Mouse (Mus musculus): ENCODE results near the gene Unc93b1. TPM values are rescaled to one million over a fixed set of nuclear protein-coding genes. Genes with fewer than 3 reads are reported as not detected.

The Unc93b1 gene
- polyA plus RNA-seq, 1 experiment from 2014 or later, result 12.4 TPM

DNA sequence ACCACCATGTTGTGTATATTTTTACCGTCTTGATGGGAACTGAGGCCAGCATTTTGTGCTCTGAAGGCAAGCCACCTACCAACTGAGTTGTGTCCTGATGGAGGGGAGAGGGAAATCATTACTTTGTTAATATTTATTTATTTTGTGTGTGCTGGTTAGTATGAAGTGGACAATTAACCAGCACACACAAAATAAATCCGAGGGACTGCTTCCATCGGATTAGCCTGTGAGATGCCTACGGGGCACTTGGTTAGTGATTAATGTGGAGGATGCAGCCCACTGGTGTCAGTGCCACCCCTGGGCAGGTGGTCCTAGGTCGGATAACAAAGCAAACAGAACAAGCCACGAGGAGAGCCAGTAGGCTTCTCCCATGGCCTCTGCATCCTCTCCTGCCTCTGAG lies 59.9 kb downstream of the Unc93b1 start:
- no peak for ATAC-seq
- no peak overlapping the region for H3K4me3 ChIP-seq (ENCODE audit: low read length)
- H3K9me3 ChIP-seq (ENCODE audit: control insufficient read depth, low read length), result no peaks in the 10 kb centered on the region
- no peak overlapping the region for H3K27ac ChIP-seq (ENCODE audit: low read depth, low read length)
- H3K4me1 ChIP-seq (ENCODE audit: control insufficient read depth, insufficient read depth, low read depth, low read length), result no peaks in the 10 kb centered on the region
- WGBS, result 72% methylated on average over 6 of the region's 6 CpGs
- no peak overlapping the region for H3K4me2 ChIP-seq (ENCODE audit: low read length)
- no peaks in the 10 kb centered on the region for H3K27me3 ChIP-seq (replicated peaks; ENCODE audit: control insufficient read depth, insufficient read depth, low read length)
- no peaks in the 10 kb centered on the region for H3K36me3 ChIP-seq (ENCODE audit: control insufficient read depth, insufficient read depth, low read length)
- H3K9ac ChIP-seq (ENCODE audit: low read depth, low read length), result no peak overlapping the region

DNA sequence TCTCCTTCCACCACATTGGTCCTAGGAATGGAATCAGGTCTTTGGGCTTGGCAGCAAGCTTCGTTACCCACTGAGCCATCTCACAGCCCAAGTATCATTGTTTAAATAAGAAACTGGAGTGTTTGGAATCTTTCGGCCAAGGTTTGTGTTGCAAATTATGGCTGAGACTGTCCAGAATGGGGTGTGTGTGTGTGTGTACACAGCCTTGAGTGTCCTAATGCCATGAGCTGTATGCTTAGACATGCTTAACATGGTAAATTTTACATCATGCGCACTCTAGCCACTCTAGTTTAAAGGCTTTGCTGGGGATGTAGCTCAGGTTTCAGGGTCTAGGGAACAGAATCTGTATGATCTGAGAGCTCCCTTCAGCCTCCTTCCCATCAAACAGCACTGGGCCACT lies 60.5 kb downstream of the Unc93b1 start:
- H3K4me2 ChIP-seq (ENCODE audit: low read length), result no peak overlapping the region
- H3K27me3 ChIP-seq (replicated peaks; ENCODE audit: control insufficient read depth, insufficient read depth, low read length), result no peaks in the 10 kb centered on the region
- WGBS, result 83% methylated on average over 3 of the region's 3 CpGs
- no peak overlapping the region for H3K27ac ChIP-seq (ENCODE audit: low read depth, low read length)
- H3K4me1 ChIP-seq (ENCODE audit: control insufficient read depth, insufficient read depth, low read depth, low read length), result no peaks in the 10 kb centered on the region
- H3K36me3 ChIP-seq (ENCODE audit: control insufficient read depth, insufficient read depth, low read length), result no peaks in the 10 kb centered on the region
- no peak for ATAC-seq
- no peak overlapping the region for H3K9ac ChIP-seq (ENCODE audit: low read depth, low read length)
- H3K9me3 ChIP-seq (ENCODE audit: control insufficient read depth, low read length), result no peaks in the 10 kb centered on the region
- no peak overlapping the region for H3K4me3 ChIP-seq (ENCODE audit: low read length)

DNA sequence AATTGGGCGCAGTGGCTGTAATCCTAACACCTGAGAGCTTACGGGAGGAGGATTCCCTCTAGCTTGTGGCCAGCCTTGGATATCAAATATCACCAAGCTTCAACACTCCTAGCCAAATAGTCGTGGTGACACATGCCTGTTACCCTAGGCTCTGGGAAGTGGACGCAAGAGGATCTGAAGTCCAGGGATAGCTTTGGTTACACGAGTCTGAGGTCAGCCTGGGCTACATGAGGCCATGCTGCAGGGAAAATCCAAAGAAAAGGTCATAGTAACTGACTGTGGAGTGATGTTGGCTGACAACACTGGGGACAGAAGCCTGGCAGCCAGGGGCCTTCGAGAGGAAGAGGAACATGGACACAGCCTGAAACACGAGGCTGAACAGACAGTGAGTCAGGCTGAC lies 61.1 kb downstream of the Unc93b1 start:
- H3K4me2 ChIP-seq (ENCODE audit: low read length), result no peak overlapping the region
- H3K4me3 ChIP-seq (ENCODE audit: low read length), result no peak overlapping the region
- H3K9ac ChIP-seq (ENCODE audit: low read depth, low read length), result no peak overlapping the region
- H3K9me3 ChIP-seq (ENCODE audit: control insufficient read depth, low read length), result no peaks in the 10 kb centered on the region
- no peak overlapping the region for H3K27ac ChIP-seq (ENCODE audit: low read depth, low read length)
- ATAC-seq, result no peak
- H3K36me3 ChIP-seq (ENCODE audit: control insufficient read depth, insufficient read depth, low read length), result no peaks in the 10 kb centered on the region
- H3K27me3 ChIP-seq (replicated peaks; ENCODE audit: control insufficient read depth, insufficient read depth, low read length), result no peaks in the 10 kb centered on the region
- H3K4me1 ChIP-seq (ENCODE audit: control insufficient read depth, insufficient read depth, low read depth, low read length), result peaks cover 3% of the 10 kb centered on the region
- 71% methylated on average over 7 of the region's 7 CpGs for WGBS

DNA sequence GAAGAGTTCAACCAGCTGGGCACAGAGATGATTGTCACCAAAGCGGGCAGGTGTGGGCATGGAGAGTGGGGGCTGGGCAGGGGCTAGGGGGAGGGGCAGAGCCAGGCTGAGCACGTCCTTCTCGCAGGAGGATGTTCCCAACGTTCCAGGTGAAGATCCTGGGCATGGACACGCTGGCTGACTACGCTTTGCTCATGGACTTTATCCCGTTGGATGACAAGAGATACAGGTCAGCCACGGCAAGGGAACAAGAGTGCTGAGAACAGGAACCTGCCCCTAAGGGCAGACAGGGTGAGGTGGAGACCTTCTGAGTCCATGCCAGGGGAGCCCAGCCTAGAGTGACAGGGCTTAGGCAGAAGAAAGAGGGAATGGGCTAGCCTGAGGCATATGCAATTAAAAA lies 61.8 kb downstream of the Unc93b1 start:
- Histone ChIP-seq H3K36me3 (ENCODE audit: control insufficient read depth, insufficient read depth, low read length) (no peaks in the 10 kb centered on the region), H3K27ac (ENCODE audit: low read depth, low read length) (no peak overlapping the region), H3K9ac (ENCODE audit: low read depth, low read length) (no peak overlapping the region), H3K9me3 (ENCODE audit: control insufficient read depth, low read length) (no peaks in the 10 kb centered on the region), H3K4me3 (ENCODE audit: low read length) (no peak overlapping the region), H3K4me1 (ENCODE audit: control insufficient read depth, insufficient read depth, low read depth, low read length) (peaks cover 9% of the 10 kb centered on the region), H3K4me2 (ENCODE audit: low read length) (no peak overlapping the region), H3K27me3 (replicated peaks; ENCODE audit: control insufficient read depth, insufficient read depth, low read length) (no peaks in the 10 kb centered on the region)
- no peak for ATAC-seq
- 85% methylated on average over 8 of the region's 8 CpGs for WGBS

DNA sequence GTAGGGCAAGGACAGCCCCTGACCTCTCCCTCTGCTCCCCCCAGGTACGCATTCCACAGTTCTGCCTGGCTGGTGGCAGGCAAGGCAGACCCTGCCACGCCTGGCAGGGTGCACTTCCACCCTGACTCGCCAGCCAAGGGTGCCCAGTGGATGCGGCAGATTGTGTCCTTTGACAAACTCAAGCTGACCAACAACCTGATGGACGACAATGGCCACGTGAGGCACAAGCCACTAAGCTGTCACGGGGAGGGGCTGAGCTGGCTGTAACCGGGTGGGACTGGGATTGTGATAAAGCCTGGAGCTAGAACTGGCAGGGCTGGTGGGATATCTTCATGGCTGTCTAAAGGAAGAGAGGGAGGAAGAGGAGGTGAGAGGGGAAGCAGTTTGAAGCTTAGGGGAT lies 62.2 kb downstream of the Unc93b1 start:
- H3K36me3 ChIP-seq (ENCODE audit: control insufficient read depth, insufficient read depth, low read length), result no peaks in the 10 kb centered on the region
- H3K4me1 ChIP-seq (ENCODE audit: control insufficient read depth, insufficient read depth, low read depth, low read length), result peaks cover 9% of the 10 kb centered on the region
- ATAC-seq, result no peak
- no peak overlapping the region for H3K4me2 ChIP-seq (ENCODE audit: low read length)
- no peaks in the 10 kb centered on the region for H3K9me3 ChIP-seq (ENCODE audit: control insufficient read depth, low read length)
- H3K27ac ChIP-seq (ENCODE audit: low read depth, low read length), result no peak overlapping the region
- H3K4me3 ChIP-seq (ENCODE audit: low read length), result no peak overlapping the region
- WGBS, result 64% methylated on average over 8 of the region's 8 CpGs
- H3K27me3 ChIP-seq (replicated peaks; ENCODE audit: control insufficient read depth, insufficient read depth, low read length), result no peaks in the 10 kb centered on the region
- no peak overlapping the region for H3K9ac ChIP-seq (ENCODE audit: low read depth, low read length)

DNA sequence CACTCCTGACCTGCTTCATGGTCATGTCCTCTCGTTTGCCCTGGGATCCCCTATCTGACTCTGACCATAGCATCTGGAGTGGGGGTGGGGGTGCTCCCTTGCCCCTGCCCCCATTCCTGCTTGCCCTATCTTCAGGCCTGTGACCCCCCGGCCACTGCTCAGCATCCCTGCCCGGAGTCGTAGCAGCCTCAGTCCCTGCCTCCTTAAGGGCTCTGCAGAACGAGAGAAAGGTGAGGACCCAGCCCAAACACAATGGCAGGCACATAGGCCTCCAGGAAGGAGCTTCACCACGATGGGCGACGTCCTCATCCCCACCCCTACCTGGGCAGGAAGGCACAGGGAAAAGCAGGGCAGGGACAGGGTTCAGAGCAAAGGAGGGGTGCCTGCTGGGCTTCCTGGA lies 63.3 kb downstream of the Unc93b1 start:
- no peak overlapping the region for H3K4me3 ChIP-seq (ENCODE audit: low read length)
- H3K27ac ChIP-seq (ENCODE audit: low read depth, low read length), result no peak overlapping the region
- no peak overlapping the region for H3K9ac ChIP-seq (ENCODE audit: low read depth, low read length)
- no peak overlapping the region for H3K4me2 ChIP-seq (ENCODE audit: low read length)
- H3K9me3 ChIP-seq (ENCODE audit: control insufficient read depth, low read length), result no peaks in the 10 kb centered on the region
- peaks cover 9% of the 10 kb centered on the region for H3K4me1 ChIP-seq (ENCODE audit: control insufficient read depth, insufficient read depth, low read depth, low read length)
- no peak for ATAC-seq
- H3K27me3 ChIP-seq (replicated peaks; ENCODE audit: control insufficient read depth, insufficient read depth, low read length), result no peaks in the 10 kb centered on the region
- 79% methylated on average over 8 of the region's 8 CpGs for WGBS
- H3K36me3 ChIP-seq (ENCODE audit: control insufficient read depth, insufficient read depth, low read length), result no peaks in the 10 kb centered on the region

Other genes with a start within 250 kb of the Unc93b1 start
- 1.3 and 1.5 TPM in 2 replicates for gene Lrp5, start 248.6 kb upstream of the Unc93b1 start, polyA plus RNA-seq (2015; fragmentation: Nextera tagmentation; extraction: Ambion mirVana)
- gene 1810055G02Rik, start 226.9 kb upstream of the Unc93b1 start, polyA plus RNA-seq (2015; fragmentation: Nextera tagmentation; extraction: Ambion mirVana), result 42.1 and 44.8 TPM in 2 replicates
- 32.4 and 41.3 TPM in 2 replicates for gene Kmt5b, start 167.8 kb upstream of the Unc93b1 start, polyA plus RNA-seq (2015; fragmentation: Nextera tagmentation; extraction: Ambion mirVana)
- 56.1 and 56.3 TPM in 2 replicates for gene Chka, start 83.4 kb upstream of the Unc93b1 start, polyA plus RNA-seq (2015; fragmentation: Nextera tagmentation; extraction: Ambion mirVana)
- gene Tcirg1, start 28.1 kb upstream of the Unc93b1 start, polyA plus RNA-seq (2015; fragmentation: Nextera tagmentation; extraction: Ambion mirVana), result 18.9 and 21.2 TPM in 2 replicates
- gene Ndufs8, start 22.4 kb upstream of the Unc93b1 start, polyA plus RNA-seq (2015; fragmentation: Nextera tagmentation; extraction: Ambion mirVana), result 307 and 320 TPM in 2 replicates
- gene Aldh3b1, start 5.4 kb upstream of the Unc93b1 start, polyA plus RNA-seq (2015; fragmentation: Nextera tagmentation; extraction: Ambion mirVana), result 2.2 and 3.1 TPM in 2 replicates
- not detected in 2 replicates for gene Aldh3b3, start 23.5 kb downstream of the Unc93b1 start, polyA plus RNA-seq (2015; fragmentation: Nextera tagmentation; extraction: Ambion mirVana)
- gene Aldh3b2, start 37.1 kb downstream of the Unc93b1 start, polyA plus RNA-seq (2015; fragmentation: Nextera tagmentation; extraction: Ambion mirVana), result 0.44 and 0.66 TPM in 2 replicates
- gene Acy3, start 51.4 kb downstream of the Unc93b1 start, polyA plus RNA-seq (2015; fragmentation: Nextera tagmentation; extraction: Ambion mirVana), result 2.9 and 3.1 TPM in 2 replicates
- gene Tbx10, start 57.6 kb downstream of the Unc93b1 start, polyA plus RNA-seq (2015; fragmentation: Nextera tagmentation; extraction: Ambion mirVana), result 0.67 and 0.89 TPM in 2 replicates
- gene Nudt8, start 65.4 kb downstream of the Unc93b1 start, polyA plus RNA-seq (2015; fragmentation: Nextera tagmentation; extraction: Ambion mirVana), result 22.6 and 25.5 TPM in 2 replicates
- 3.5 and 4.3 TPM in 2 replicates for gene Gm49405, start 65.4 kb downstream of the Unc93b1 start, polyA plus RNA-seq (2015; fragmentation: Nextera tagmentation; extraction: Ambion mirVana)
- 4.9 and 6.6 TPM in 2 replicates for gene Doc2g, start 68.1 kb downstream of the Unc93b1 start, polyA plus RNA-seq (2015; fragmentation: Nextera tagmentation; extraction: Ambion mirVana)
- 265 and 277 TPM in 2 replicates for gene Ndufv1, start 77.6 kb downstream of the Unc93b1 start, polyA plus RNA-seq (2015; fragmentation: Nextera tagmentation; extraction: Ambion mirVana)
- 569 and 604 TPM in 2 replicates for gene Gstp1, start 102.8 kb downstream of the Unc93b1 start, polyA plus RNA-seq (2015; fragmentation: Nextera tagmentation; extraction: Ambion mirVana)
- gene Gstp2, start 110.8 kb downstream of the Unc93b1 start, polyA plus RNA-seq (2015; fragmentation: Nextera tagmentation; extraction: Ambion mirVana), result 2.5 and 2.6 TPM in 2 replicates
- gene Gstp3, start 124.4 kb downstream of the Unc93b1 start, polyA plus RNA-seq (2015; fragmentation: Nextera tagmentation; extraction: Ambion mirVana), result 0.26 TPM in 1 of 2 replicates, not detected in the other
- not detected in 2 replicates for gene Cabp2, start 146.4 kb downstream of the Unc93b1 start, polyA plus RNA-seq (2015; fragmentation: Nextera tagmentation; extraction: Ambion mirVana)
- 85.4 and 86.4 TPM in 2 replicates for gene Cdk2ap2, start 162.0 kb downstream of the Unc93b1 start, polyA plus RNA-seq (2015; fragmentation: Nextera tagmentation; extraction: Ambion mirVana)
- 87.3 and 91.9 TPM in 2 replicates for gene Pitpnm1, start 164.8 kb downstream of the Unc93b1 start, polyA plus RNA-seq (2015; fragmentation: Nextera tagmentation; extraction: Ambion mirVana)
- gene Aip, start 190.7 kb downstream of the Unc93b1 start, polyA plus RNA-seq (2015; fragmentation: Nextera tagmentation; extraction: Ambion mirVana), result 109 and 113 TPM in 2 replicates
- not detected in 2 replicates for gene Gpr152, start 204.6 kb downstream of the Unc93b1 start, polyA plus RNA-seq (2015; fragmentation: Nextera tagmentation; extraction: Ambion mirVana)
- gene Cabp4, start 208.8 kb downstream of the Unc93b1 start, polyA plus RNA-seq (2015; fragmentation: Nextera tagmentation; extraction: Ambion mirVana), result 0.24 and 0.29 TPM in 2 replicates
- gene Coro1b, start 213.4 kb downstream of the Unc93b1 start, polyA plus RNA-seq (2015; fragmentation: Nextera tagmentation; extraction: Ambion mirVana), result 116 and 122 TPM in 2 replicates
- 0.41 and 0.63 TPM in 2 replicates for gene Ptprcap, start 218.4 kb downstream of the Unc93b1 start, polyA plus RNA-seq (2015; fragmentation: Nextera tagmentation; extraction: Ambion mirVana)
- gene Rps6kb2, start 228.2 kb downstream of the Unc93b1 start, polyA plus RNA-seq (2015; fragmentation: Nextera tagmentation; extraction: Ambion mirVana), result 54.1 and 57.0 TPM in 2 replicates
- 6.5 and 7.9 TPM in 2 replicates for gene Carns1, start 240.3 kb downstream of the Unc93b1 start, polyA plus RNA-seq (2015; fragmentation: Nextera tagmentation; extraction: Ambion mirVana)

All from hindbrain, embryonic 16.5 days (tissue).